Mouse (Mus musculus) frontal cortex, adult 2 months (tissue): Measurements from ENCODE around the gene P2ry10b. TPM values are rescaled to one million over a fixed set of nuclear protein-coding genes. Genes with fewer than 3 reads are reported as not detected.

Experiments
- DNase-seq, 2 experiments: peaks; one replicate each; pipeline ENCODE4 v3.0.0; 2022; ENCODE audit warnings: low spot score in 1 of 2; ENCODE audit errors: extremely low spot score in 1 of 2
- polyA plus RNA-seq: library from polyadenylated mRNA; depleted of rRNA; stranded (reverse); fragments of >200 nt; gene quantifications from 2 replicates; pipeline ENCODE4 v1.2.3, GENCODE M21; 2012; rRNA removed

P2ry10b gene
- polyA plus RNA-seq: 0.29 and 0.46 TPM in 2 replicates

DNA sequence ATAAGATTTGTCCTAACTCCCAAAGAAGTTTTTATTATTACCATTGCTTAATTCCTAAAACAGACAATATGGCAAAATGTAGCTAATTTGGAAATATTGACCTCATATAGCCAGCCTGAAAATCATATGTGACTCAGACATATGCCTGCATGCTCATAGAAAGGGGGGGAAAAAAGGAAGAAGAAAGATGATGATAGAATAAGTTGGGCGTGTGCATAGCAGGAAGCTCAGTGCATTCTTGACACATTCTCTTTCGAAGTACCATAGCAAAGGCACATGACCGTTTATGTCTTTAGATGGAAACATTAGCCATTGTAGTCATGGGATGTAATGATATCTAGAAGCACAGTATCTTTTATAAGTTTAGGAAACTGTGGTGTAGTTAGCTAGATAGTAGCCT is at the start of gene P2ry10b:
Gene P2ry10b, plus strand, starts transcription at position 247 of the 400 bp plus-strand sequence.
- DNase-seq: no peak

DNA sequence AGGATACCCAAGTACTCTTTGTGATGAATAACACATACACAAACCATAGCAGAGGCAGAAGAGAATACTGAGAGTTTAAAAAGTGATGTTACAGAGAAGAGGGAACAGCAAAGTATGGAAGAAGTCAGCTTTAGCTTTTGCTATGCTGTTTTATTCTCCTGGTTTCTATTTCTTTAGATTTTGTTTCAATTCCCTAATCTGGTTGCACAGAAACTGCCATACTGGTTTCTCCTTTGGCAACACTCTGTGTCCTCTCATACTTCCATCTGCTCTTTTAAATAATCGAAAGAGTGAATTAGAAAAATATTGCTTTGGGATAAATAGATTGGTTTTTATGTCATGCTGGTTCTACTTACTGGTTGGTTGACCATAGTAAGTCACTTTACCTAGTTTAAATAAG is 32.4 kb upstream of the P2ry10b start:
- no peak for DNase-seq

DNA sequence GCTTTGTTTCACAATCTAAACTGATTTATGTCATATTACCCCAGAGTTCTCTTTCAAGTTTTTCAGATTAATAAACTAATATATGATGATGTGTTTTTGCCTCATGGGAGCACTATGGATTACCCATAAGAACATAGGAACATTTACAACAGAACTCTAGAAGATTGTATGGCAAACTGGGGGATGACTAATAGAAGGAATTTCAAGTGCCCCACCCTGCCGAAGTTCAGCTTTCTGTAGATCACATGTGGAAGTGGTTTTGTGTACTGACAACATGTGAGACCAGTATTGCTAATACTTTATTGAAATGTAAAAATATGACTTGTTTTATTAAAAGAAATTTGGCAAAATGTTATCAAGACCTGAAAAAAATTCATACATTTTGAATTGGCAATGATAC is 31.7 kb upstream of the P2ry10b start:
- no peak for DNase-seq

DNA sequence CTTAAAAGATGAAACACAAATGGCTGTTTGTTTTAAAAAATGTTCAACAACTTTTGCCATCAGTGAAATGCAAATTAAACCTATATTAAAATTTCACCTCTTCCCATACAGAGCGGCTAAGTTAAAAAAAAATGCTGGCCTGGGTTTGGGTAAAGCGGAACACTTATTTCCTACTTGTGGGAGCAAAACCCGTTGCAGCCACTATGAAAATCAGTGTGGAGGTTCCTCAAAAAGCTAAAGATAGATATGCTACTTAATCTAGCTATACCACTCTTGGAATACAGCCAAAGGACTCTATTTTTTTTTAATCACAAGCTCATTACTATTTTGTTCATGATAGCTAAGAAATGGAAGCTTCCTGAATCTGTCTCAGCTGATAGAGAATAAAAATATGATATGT is 5.5 kb upstream of the P2ry10b start:
- DNase-seq: no peak

DNA sequence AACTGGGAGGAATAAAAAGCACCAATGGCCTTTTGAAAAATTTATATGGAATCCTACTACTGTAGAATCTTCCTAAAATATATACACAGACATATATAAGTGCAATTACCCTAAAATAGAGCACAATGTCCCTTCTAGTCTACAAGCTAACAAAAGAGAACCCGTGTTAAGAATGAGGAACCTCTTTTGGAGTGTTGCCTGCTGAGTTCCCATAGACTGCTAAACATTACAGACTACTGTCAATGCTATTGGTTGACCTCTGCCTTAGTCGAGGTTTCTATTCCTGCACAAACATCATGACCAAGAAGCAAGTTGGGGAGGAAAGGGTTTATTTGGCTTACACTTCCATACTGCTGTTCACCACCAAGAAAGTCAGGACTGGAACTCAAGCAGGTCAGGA is 4.8 kb upstream of the P2ry10b start:
- DNase-seq: no peak

DNA sequence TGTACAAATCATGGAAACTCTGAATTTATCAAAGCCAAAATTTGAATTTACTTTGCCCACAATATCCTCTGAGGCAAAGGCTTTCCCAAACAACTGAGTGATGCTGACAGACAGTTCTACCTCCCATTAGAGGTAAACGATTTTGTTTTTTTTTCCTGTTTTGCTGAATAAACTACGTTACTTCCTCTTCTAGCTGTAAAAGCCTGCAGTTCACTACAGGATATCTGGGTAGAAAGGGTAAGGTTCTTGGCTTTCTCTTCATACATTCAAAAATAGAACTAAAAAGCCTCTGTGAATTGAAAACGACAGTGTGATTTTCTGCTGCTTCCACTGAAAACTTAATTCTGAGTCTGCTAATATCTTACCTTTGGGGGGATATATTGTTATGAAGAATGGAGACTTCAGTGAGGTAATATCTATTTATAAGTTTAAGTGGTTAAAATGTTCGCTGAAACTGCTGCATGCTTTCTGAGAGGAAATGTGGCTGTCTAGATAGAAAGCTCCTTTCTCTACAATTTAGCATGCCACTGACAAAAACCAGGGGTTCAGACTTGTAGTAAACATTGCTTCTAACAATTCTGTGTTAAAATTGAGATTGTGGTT is 765 bp downstream of the P2ry10b start:
- no peak for DNase-seq

DNA sequence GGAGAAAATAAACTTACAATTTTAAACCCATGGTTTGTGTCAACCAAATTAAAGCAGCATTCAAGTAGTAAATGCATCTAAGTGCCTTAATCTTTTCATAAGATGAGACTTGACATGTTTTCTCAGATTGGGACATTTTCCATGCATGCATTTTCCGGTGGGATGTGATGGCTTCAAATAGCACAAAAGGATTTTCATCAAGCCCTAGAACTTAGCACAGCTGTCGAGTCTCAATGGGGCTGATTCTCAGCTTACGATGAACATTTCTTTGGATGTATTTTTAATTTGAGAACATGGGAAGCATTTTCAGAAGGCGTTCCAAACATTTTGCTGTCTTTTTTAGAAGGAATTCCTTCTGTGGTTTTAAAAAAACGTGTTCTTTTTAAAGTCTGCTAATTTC is 1.3 kb downstream of the P2ry10b start:
- DNase-seq: no peak

DNA sequence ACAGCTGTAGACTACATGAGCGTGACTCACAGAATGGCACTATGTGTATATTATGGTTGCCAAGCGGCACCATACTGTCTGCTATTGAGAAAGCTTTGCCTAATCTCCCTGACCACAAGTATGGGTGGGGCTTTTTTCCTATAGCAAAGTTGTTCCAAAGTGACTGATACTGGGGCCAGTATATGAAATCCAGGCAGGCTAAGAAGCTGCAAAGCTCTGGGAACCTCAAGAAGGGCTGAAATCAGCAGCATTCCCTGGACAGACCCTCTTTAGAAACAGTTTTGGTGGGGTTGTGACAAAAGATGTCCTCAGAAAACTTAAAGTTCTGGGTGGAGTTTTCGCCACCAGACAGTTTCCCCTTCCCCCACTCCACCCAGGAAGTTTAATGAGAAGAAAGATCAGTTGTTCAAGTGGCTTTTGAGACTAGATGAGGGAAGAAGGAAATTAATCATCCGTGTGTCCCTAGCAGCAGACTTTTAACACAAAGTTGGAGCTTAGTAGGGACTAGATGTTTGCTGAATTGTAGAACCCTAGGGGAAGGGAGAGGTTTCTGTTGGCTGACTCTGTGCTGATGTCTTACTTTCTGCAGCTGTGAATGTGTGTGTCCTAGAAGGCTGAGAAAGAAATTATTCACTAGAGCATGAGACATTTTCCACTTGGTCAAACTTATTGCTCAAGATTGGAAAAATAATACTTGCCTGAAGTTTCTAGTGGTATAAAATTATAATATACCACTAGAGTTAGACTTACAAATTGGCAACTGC is 2.2 kb downstream of the P2ry10b start:
- no peak for DNase-seq

DNA sequence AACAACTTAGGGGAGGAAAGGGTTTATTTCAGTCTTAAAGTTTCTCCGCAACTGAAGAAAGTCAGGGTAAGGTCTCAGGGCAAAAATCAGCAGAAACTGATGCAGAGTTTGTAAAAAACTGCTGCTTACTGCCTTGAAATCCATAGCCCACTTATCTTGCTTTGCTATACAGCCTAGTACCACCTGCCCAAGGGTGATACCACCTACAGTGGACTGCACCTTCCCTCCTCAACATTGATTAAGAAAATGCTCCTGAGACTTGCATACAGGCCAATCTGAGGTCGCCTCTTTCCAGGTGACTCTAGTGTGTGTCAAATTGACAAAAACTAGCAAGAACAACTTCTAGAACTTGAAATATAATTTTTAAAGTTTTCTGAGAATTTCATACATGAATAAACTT is 7.3 kb downstream of the P2ry10b start:
- no peak for DNase-seq

DNA sequence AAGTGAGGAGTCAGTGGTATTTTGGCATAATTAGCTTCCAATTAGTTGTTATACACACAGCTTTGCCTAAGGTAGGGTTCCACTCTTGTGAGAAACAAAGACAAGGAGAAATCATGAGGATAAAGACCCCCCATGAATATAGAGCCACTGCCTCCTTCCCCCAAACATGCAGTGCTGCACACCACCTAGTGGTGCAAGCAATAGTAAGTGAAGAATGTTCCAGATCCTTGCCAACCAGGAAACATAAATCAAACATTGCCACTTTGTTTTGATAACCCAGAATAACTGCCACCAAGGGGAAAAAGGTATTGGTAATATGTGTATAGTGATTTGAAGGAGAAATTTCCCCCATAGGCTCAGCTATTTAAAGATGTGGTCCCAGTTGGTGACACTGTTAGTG is 11.8 kb downstream of the P2ry10b start:
- no peak for DNase-seq

DNA sequence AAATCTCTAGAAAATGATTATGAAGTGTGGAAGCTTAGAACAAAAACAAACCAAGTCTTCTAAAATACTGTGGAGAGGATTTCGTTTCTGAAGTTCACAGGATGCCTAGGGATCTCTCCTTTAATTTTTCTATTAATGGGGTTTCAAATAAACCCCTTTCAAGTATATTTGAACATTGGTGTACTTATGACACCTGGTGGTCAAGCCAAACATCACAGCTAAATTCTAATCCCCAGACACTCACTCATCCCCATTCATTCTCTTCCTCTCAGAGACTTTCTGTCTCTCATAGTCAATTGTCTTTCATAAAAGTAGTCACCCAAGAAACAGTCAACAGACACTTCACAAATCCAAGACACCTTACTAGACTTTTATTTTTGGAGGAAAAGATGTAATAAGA is 19.6 kb downstream of the P2ry10b start:
- peak in 1 of 2 experiments; percentile 27 for DNase-seq

DNA sequence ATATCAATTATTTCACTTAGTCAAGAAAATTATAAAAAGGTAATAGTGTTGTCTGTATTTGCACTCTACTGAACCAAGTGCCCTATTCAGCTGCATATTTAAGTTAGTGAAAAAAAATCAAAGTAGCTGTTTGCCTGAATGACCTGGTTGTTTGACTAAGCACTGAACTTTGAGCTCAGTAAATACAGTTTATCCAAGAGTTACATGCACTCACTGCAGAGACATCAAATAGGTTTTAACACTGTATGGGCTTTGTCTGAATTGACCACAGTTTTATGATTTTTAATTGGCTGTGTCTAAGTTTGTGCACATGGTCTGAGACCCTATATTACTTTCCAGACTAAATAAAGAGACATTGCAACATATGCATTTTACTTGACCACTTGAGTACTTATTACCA is 20.4 kb downstream of the P2ry10b start:
- DNase-seq: no peak

DNA sequence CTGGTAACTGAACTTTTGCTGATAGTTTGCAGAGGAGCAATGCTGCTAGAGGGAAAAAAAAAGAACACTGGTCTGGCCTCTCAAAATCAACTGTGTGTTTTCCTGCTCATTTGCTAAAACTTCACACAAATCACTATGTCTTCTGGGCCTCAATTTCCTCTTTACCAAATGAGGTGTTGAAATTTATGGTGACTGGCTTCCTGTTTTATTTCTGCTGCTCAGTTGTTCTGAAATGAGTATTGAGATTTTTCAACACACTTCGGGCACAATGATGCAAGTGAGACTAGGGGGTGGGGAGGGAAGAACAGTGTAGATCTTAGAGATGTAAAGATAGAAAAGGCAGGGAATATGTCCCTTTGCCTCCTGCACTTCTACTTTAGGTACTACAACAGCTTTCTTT is 30.0 kb downstream of the P2ry10b start:
- no peak for DNase-seq

DNA sequence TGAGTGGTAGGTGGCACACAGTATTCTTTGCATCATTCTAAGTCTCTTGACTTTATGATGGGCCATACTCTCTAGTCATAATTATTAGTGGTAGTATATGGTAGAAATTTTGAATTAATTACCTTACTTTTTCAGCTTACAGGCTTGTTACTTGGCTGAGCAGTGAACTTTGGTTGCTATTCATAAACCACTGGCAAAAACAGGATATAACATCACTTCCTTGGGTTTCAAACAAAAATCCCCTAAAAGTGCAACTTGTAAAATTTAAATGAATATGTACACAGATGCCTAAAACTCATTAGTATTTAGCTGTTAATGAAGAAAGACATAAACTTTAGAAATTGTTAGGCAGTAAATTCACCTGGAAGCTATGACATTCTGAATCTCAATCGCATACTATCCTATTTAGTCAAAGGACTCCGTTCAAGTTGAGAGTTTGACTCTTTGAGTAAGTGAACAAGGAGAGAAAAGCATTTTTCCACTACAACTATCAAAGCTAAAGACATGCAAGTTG is 68.9 kb downstream of the P2ry10b start:
- DNase-seq: no peak

Other genes starting within 250 kb of the P2ry10b start
- 1.1 and 1.3 TPM in 2 replicates for gene Lpar4, start 228.3 kb upstream of the P2ry10b start, polyA plus RNA-seq
- gene P2ry10, start 60.4 kb upstream of the P2ry10b start, polyA plus RNA-seq: 0.04 TPM in 1 of 2 replicates, not detected in the other
- 0.11 and 0.18 TPM in 2 replicates for gene Gpr174, start 107.0 kb downstream of the P2ry10b start, polyA plus RNA-seq